Mouse (Mus musculus) midbrain, embryonic 16.5 days (tissue): ENCODE results near the gene Gm9747. TPM values are rescaled to one million over a fixed set of nuclear protein-coding genes. Genes with fewer than 3 reads are reported as not detected.
A peak's percentile ranks its signal among the peaks of the same experiment; 100 is the strongest.

Experiments used
- ATAC-seq: fragments of 200-750 bp; cut with Nextera tagmentation; 2 replicates; pipeline ENCODE4 v1.8.0; 2017; ENCODE audit warnings: moderate TSS enrichment
- H3K27ac ChIP-seq: fragments of 300-500 bp; sonication (generic); 2 replicates; pipeline ENCODE4 v1.5.1; 2014; ENCODE audit warnings: mild to moderate bottlenecking, low read length, mixed read lengths
- H3K27me3 ChIP-seq: fragments of 300-500 bp; sonication (generic); 2 replicates; pipeline ENCODE4 v1.6.1; 2014; ENCODE audit warnings: low read depth, low read length, mixed read lengths; ENCODE audit not compliant: control insufficient read depth, insufficient read depth
- H3K36me3 ChIP-seq: fragments of 300-500 bp; sonication (generic); 2 replicates; pipeline ENCODE4 v1.6.1; 2014; ENCODE audit warnings: mild to moderate bottlenecking, low read length, moderate library complexity, mixed read lengths; ENCODE audit not compliant: control insufficient read depth, insufficient read depth
- H3K4me1 ChIP-seq: fragments of 300-500 bp; sonication (generic); 2 replicates; pipeline ENCODE4 v1.6.1; 2014; ENCODE audit warnings: mild to moderate bottlenecking, low read length, mixed read lengths; ENCODE audit not compliant: control insufficient read depth, insufficient read depth
- H3K4me2 ChIP-seq: fragments of 300-500 bp; sonication (generic); 2 replicates; pipeline ENCODE4 v1.6.1; 2014; ENCODE audit warnings: mild to moderate bottlenecking, low read length, mixed read lengths
- H3K4me3 ChIP-seq: fragments of 300-500 bp; sonication (generic); 2 replicates; pipeline ENCODE4 v1.5.1; 2014; ENCODE audit warnings: low read depth, mild to moderate bottlenecking, low read length, moderate library complexity, mixed read lengths
- H3K9ac ChIP-seq: fragments of 300-500 bp; sonication (generic); 2 replicates; pipeline ENCODE4 v1.6.1; 2014; ENCODE audit warnings: low read depth, low read length, mixed read lengths
- H3K9me3 ChIP-seq: fragments of 300-500 bp; sonication (generic); replicated peaks from 2 replicates; pipeline ENCODE4 v1.6.1; 2014; ENCODE audit warnings: mild to moderate bottlenecking, low read length, mixed read lengths; ENCODE audit not compliant: control insufficient read depth, poor library complexity, severe bottlenecking
- WGBS: fragments of 180-500 bp; shearing (Covaris S2); extraction: QIAGEN DNeasy Blood & Tissue Kit; methylation state at CpG from one replicate; pipeline ENCODE4 v1.1.7; 2014; 5-methylcytosine and 5-hydroxymethylcytosine counted together
- polyA plus RNA-seq: library from polyadenylated mRNA; unstranded; fragments of >200 nt; fragmentation: Nextera tagmentation; extraction: Ambion mirVana; gene quantifications from 2 replicates; pipeline ENCODE4 v1.2.1, GENCODE M21; 2015

Gene Gm9747
- polyA plus RNA-seq, 1 experiment from 2014 or later = 24.8 TPM

- Histone ChIP-seq H3K9me3 (no peaks in the 10 kb centered on the region), H3K4me1 (no peaks in the 10 kb centered on the region), H3K4me3 (no peak overlapping the region), H3K4me2 (no peak overlapping the region), H3K36me3 (no peaks in the 10 kb centered on the region), H3K9ac (no peak overlapping the region), H3K27me3 (no peaks in the 10 kb centered on the region), H3K27ac (no peak overlapping the region)
- 69% methylated on average over 1 of the region's 1 CpGs for WGBS
- no peak for ATAC-seq
These were observed 11.4 kb upstream of the Gm9747 start for GRCm38 (mm10) chr1:82221462-82221861.

- Histone ChIP-seq H3K4me2 (no peak overlapping the region), H3K4me3 (no peak overlapping the region), H3K27me3 (no peaks in the 10 kb centered on the region), H3K27ac (no peak overlapping the region), H3K9me3 (no peaks in the 10 kb centered on the region), H3K4me1 (no peaks in the 10 kb centered on the region), H3K36me3 (no peaks in the 10 kb centered on the region), H3K9ac (no peak overlapping the region)
- WGBS = 89% methylated on average over 5 of the region's 5 CpGs
- ATAC-seq = no peak
These were observed 9.7 kb upstream of the Gm9747 start for GRCm38 (mm10) chr1:82223042-82223795.

DNA sequence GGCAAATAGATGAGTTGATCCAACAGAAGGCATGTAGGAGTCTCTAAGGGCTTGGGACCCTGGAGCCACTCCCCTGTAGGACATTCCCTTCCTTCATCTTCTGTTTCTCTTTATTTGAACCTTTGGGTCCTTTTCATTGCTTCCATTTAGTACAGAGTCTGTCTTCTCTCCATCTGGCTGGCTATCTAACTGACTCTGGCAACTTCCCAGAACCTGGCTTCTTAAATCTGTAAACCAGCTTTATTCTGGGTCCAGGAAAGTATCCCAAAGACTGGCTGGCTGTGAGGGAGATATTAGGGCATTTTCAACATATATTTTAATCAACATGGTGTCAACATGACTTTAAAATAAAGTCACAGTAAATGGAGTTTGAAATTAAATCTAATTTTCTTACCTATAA is 4.1 kb upstream of the Gm9747 start:
- no peak overlapping the region for H3K9ac ChIP-seq
- no peaks in the 10 kb centered on the region for H3K27me3 ChIP-seq
- no peak for ATAC-seq
- H3K27ac ChIP-seq = no peak overlapping the region
- H3K36me3 ChIP-seq = no peaks in the 10 kb centered on the region
- no peak overlapping the region for H3K4me2 ChIP-seq
- no peak overlapping the region for H3K4me3 ChIP-seq
- no peaks in the 10 kb centered on the region for H3K9me3 ChIP-seq
- no peaks in the 10 kb centered on the region for H3K4me1 ChIP-seq

DNA sequence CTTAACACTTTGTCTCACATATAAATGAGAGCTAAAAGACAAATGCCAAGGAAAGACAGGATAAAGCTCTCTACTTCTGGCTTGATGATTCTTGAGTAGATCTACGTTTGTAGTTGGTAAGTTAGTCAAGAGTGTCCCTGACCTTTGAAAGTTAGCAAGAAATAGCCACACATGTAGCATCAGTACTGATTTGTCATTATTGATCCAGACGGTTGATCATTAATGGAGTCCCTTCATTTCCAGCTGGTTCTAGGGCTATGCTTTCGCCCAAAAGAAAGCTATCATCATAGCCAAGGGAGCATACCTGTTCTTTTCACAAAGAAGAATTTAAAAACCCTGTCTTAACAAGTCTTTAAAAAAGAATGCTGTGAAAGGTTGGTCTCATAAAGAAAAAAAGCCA is 1.7 kb downstream of the Gm9747 start:
- H3K4me3 ChIP-seq = no peak overlapping the region
- no peak overlapping the region for H3K4me2 ChIP-seq
- no peaks in the 10 kb centered on the region for H3K9me3 ChIP-seq
- no peak overlapping the region for H3K9ac ChIP-seq
- H3K27ac ChIP-seq = no peak overlapping the region
- WGBS = 97% methylated on average over 3 of the region's 3 CpGs
- H3K36me3 ChIP-seq = peaks cover 10% of the 10 kb centered on the region; the same call in 1 of the 2 replicates
- ATAC-seq = no peak
- H3K27me3 ChIP-seq = no peaks in the 10 kb centered on the region
- no peaks in the 10 kb centered on the region for H3K4me1 ChIP-seq

- Histone ChIP-seq H3K4me2 (no peak overlapping the region), H3K4me3 (no peak overlapping the region), H3K4me1 (no peaks in the 10 kb centered on the region), H3K36me3 (peaks cover 10% of the 10 kb centered on the region; the same call in 1 of the 2 replicates), H3K9me3 (no peaks in the 10 kb centered on the region), H3K27ac (no peak overlapping the region), H3K9ac (no peak overlapping the region), H3K27me3 (no peaks in the 10 kb centered on the region)
- WGBS = 65% methylated on average over 3 of the region's 3 CpGs
- no peak for ATAC-seq
These were observed 2.7 kb downstream of the Gm9747 start for GRCm38 (mm10) chr1:82235455-82236104.

- Histone ChIP-seq H3K9ac (no peak overlapping the region), H3K4me1 (no peaks in the 10 kb centered on the region), H3K4me2 (no peak overlapping the region), H3K27me3 (no peaks in the 10 kb centered on the region), H3K4me3 (no peak overlapping the region), H3K9me3 (no peaks in the 10 kb centered on the region), H3K27ac (no peak overlapping the region), H3K36me3 (peaks cover 10% of the 10 kb centered on the region; the same call in 1 of the 2 replicates)
- 83% methylated on average over 4 of the region's 4 CpGs for WGBS
- no peak for ATAC-seq
These were observed 5.3 kb downstream of the Gm9747 start for GRCm38 (mm10) chr1:82238245-82238644.

DNA sequence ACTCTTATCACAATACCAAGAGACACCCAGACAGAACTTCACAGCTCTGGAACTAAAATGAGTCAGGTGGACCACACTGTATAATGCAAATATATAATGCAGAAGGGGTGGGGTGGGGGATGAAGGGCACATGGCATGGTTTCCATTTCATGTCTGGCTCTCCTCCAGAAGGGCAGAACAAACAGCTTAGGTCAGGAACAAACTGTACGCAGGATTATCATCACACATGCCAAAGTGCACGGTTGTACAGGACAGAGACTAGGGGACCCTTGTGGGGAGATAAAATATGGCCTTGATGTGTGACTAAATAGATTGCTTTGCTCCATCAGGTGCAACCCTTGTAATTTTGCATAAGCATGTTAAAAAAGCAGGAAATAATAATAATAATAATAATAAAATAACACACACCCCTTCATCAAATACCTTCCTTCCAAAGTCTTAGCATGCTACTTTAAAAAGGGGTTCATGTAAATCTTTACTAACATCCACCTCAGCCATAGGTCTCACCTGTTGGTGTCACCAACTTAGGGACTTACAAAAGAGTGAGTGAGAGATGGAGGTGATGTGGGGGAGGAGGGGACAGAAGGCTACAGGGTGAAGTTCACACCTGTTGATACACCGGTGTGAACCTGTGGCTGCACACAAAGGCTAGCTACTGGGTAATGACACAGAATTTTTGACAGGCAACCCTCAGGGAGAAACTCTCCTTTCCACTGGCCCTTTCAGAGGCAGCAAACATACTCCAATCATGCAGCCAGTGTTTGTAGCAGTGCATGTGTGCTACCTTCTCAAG is 6.7 kb downstream of the Gm9747 start:
- H3K9me3 ChIP-seq = no peaks in the 10 kb centered on the region

GRCm38 (mm10) chr1:82243260-82243825 is 10.4 kb downstream of the Gm9747 start:
- peak; percentile 71; the same call in 1 of the 2 replicates for ATAC-seq
- no peak overlapping the region for H3K27ac ChIP-seq
- WGBS = 74% methylated on average over 6 of the region's 6 CpGs
- H3K9me3 ChIP-seq = no peaks in the 10 kb centered on the region
- no peak overlapping the region for H3K4me3 ChIP-seq
- H3K36me3 ChIP-seq = no peaks in the 10 kb centered on the region
- H3K4me1 ChIP-seq = no peaks in the 10 kb centered on the region
- no peaks in the 10 kb centered on the region for H3K27me3 ChIP-seq
- H3K9ac ChIP-seq = no peak overlapping the region
- no peak overlapping the region for H3K4me2 ChIP-seq

More for the DNA sequence above, 6.7 kb downstream of the Gm9747 start:
- ATAC-seq = no peak
- no peak overlapping the region for H3K4me2 ChIP-seq
- H3K36me3 ChIP-seq = peaks cover 10% of the 10 kb centered on the region; the same call in 1 of the 2 replicates
- no peak overlapping the region for H3K4me3 ChIP-seq
- H3K27me3 ChIP-seq = no peaks in the 10 kb centered on the region
- no peak overlapping the region for H3K9ac ChIP-seq
- WGBS = 82% methylated on average over 3 of the region's 3 CpGs
- no peaks in the 10 kb centered on the region for H3K4me1 ChIP-seq
- no peak overlapping the region for H3K27ac ChIP-seq
